Mouse (Mus musculus) olfactory bulb, adult 2 months (tissue): Measurements from ENCODE around the gene Art3.

Experiments
- CTCF ChIP-seq: fragments of 200-500 bp; IDR thresholded peaks from 2 replicates; pipeline ENCODE4 v1.5.1; 2012; ENCODE audit warnings: low read depth, mild to moderate bottlenecking, low read length, moderate library complexity; ENCODE audit not compliant: insufficient read depth
- POLR2A ChIP-seq: fragments of 200-500 bp; IDR thresholded peaks from 2 replicates; pipeline ENCODE4 v1.6.1; 2012; ENCODE audit warnings: mild to moderate bottlenecking, low read depth, low read length, moderate library complexity; ENCODE audit not compliant: insufficient read depth

DNA sequence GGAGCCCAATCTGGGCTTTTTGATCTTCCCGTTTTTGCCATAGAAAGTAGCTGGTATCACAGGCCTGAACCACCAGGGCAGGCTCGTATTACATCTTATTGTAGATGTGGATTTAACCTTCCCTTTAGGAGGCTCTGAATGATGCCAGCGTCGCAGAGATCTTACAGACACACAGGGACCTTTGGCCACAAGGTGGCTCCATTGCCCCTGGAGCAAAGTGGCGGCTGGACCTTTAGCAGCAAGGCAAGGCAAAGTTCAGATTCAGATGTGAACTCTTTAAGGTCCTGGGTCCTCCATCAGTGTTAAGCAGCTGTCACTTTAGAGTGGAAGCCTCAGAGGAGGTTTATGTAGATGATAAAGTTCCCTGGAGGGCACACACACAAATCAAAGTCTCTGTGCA is 129.7 kb downstream of the Art3 start:
- TF ChIP-seq CTCF (peak; percentile 70), POLR2A (no peak)
